Mouse (Mus musculus) embryonic facial prominence, embryonic 15.5 days (tissue): Measurements from ENCODE around the gene Esyt2. TPM values are rescaled to one million over a fixed set of nuclear protein-coding genes. Genes with fewer than 3 reads are reported as not detected.
"Not testable (repeated sequence)": the region's sequence is repeated elsewhere in the genome, so short reads cannot be mapped to it uniquely, and the experiment has no call there.

Experiments
- ATAC-seq: fragments of 200-750 bp; cut with Nextera tagmentation; 2 replicates; pipeline ENCODE4 v1.8.0; 2017; ENCODE audit warnings: low read depth, moderate TSS enrichment; ENCODE audit not compliant: insufficient number of reproducible peaks, low FRiP score, low TSS enrichment
- H3K27ac ChIP-seq: fragments of 300-500 bp; sonication (generic); replicated peaks from 2 replicates; pipeline ENCODE4 v1.5.1; 2015; ENCODE audit warnings: mild to moderate bottlenecking, inconsistent platforms
- H3K27me3 ChIP-seq: fragments of 300-500 bp; sonication (generic); 2 replicates; pipeline ENCODE4 v1.6.1; 2015; ENCODE audit warnings: inconsistent platforms
- H3K36me3 ChIP-seq: fragments of 300-500 bp; sonication (generic); 2 replicates; pipeline ENCODE4 v1.6.1; 2015; ENCODE audit warnings: mild to moderate bottlenecking, inconsistent platforms
- H3K4me1 ChIP-seq: fragments of 300-500 bp; sonication (generic); 2 replicates; pipeline ENCODE4 v1.6.1; 2015; ENCODE audit warnings: inconsistent platforms
- H3K4me2 ChIP-seq: fragments of 300-500 bp; sonication (generic); replicated peaks from 2 replicates; pipeline ENCODE4 v1.6.1; 2015; ENCODE audit warnings: mild to moderate bottlenecking, inconsistent platforms
- H3K4me3 ChIP-seq: fragments of 300-500 bp; sonication (generic); replicated peaks from 2 replicates; pipeline ENCODE4 v1.5.1; 2015; ENCODE audit warnings: mild to moderate bottlenecking, inconsistent platforms
- H3K9ac ChIP-seq: fragments of 300-500 bp; sonication (generic); 2 replicates; pipeline ENCODE4 v1.6.1; 2015; ENCODE audit warnings: inconsistent platforms
- H3K9me3 ChIP-seq: fragments of 300-500 bp; sonication (generic); replicated peaks from 2 replicates; pipeline ENCODE4 v1.6.1; 2016; ENCODE audit warnings: inconsistent platforms
- WGBS: fragments of 180-500 bp; shearing (Covaris S2); methylation state at CpG from one replicate; pipeline ENCODE4 v1.1.7; 2015; 5-methylcytosine and 5-hydroxymethylcytosine counted together
- polyA plus RNA-seq: library from polyadenylated mRNA; unstranded; fragments of >200 nt; fragmentation: Nextera tagmentation; extraction: Ambion mirVana; gene quantifications from 2 replicates; pipeline ENCODE4 v1.2.1, GENCODE M21; 2015

The Esyt2 gene
- polyA plus RNA-seq, 1 experiment from 2014 or later: 20.3 TPM

DNA sequence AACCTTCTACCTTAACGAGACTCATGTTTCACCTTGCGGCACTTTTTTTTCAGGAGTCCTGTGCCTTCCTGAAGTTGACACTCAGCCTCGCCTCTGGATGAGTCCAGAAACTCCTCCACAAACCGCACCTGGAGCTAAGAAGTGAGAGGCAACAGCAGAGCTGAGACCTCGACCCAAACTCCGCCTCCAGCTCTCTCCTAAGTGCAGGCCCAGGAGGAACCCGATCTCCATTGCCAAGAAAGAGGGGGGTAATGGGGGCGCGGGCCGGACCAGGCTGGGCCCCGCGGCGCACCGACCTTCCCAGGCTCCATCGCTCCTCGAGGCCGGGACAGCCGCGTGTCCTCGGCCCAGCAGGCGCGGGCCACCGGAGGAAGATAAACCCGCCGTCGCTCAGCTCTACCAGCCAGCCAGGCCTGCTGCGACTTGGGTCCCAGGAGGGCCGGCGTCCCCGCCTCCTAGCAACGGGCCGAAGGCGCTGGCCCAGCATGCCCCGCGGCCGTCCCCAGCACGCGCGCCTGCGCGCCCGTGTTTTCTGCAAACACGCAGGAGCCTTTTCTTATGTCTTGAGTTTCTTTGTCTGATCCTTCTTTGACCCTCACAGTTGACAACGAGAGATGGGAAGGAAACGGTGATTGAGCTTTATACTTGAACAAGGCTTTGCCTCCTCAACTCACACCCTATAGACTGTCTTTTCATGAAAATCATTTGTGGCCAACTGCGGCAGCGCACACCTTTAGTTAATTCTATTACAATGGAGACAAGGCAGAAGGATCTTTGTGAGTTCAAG is 18.2 kb upstream of the Esyt2 start, which contains the start of gene Wdr60:
Wdr60 (minus strand) TSS at position 468 of the 787 bp plus-strand sequence.
- H3K4me3 ChIP-seq: peak within 1 kb of the TSS; percentile 65
- WGBS: 3% methylated on average over 47 of the region's 47 CpGs
- H3K27me3 ChIP-seq: no peaks in the 10 kb centered on the region
- peak within 1 kb of the TSS; percentile 52 for H3K9ac ChIP-seq
- no peaks in the 10 kb centered on the region for H3K4me1 ChIP-seq
- peak; percentile 94 for ATAC-seq
- H3K36me3 ChIP-seq: no peaks in the 10 kb centered on the region
- H3K9me3 ChIP-seq: no peaks in the 10 kb centered on the region
- H3K27ac ChIP-seq: peak within 1 kb of the TSS; percentile 77
- peak within 1 kb of the TSS; percentile 52 for H3K4me2 ChIP-seq

DNA sequence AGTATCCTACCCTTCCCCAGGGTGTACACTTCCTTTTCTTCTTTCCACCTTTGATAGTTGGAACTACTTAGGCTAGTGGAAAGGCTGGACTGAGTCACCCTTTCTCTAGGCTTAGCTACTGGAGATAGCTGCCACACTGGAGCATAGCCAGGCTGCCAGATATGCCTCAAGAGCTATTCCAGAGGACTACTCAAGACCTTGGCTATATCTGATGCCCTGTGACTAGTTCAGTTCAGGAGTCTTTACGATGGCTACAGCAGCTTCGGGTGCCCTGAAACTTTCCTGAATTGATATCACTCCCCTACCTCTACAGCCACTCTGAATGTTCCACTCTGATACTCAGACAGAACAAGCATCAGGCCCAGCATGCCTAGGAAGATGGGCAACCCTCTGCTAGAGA is 16.2 kb upstream of the Esyt2 start:
- H3K4me2 ChIP-seq: no peak overlapping the region
- ATAC-seq: no peak
- no peak overlapping the region for H3K9ac ChIP-seq
- H3K27me3 ChIP-seq: no peaks in the 10 kb centered on the region
- H3K4me1 ChIP-seq: no peaks in the 10 kb centered on the region
- H3K36me3 ChIP-seq: no peaks in the 10 kb centered on the region
- no peaks in the 10 kb centered on the region for H3K9me3 ChIP-seq
- WGBS: 91% methylated on average over 2 of the region's 2 CpGs
- H3K4me3 ChIP-seq: no peak overlapping the region
- no peak overlapping the region for H3K27ac ChIP-seq

DNA sequence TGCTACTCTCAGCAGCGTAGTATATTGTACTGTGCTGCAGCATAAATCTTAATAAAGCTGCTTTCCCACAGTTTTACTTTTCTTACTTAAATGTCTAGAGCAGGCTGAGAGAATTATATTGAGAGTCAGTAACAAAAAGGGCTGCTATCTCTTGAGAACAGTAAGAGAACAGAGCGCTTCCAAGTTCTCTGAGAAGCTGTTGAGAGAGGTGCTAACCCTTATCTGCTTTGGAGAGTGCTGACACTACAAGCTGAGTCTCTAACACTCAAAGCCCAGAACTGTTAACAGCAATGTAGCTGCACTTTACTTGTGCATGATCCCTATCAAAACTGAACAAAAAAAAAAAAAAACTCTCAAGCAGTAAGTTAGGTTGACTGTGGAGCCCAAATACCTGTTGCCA is 15.7 kb upstream of the Esyt2 start:
- ATAC-seq: no peak
- no peaks in the 10 kb centered on the region for H3K4me1 ChIP-seq
- no peaks in the 10 kb centered on the region for H3K9me3 ChIP-seq
- no peaks in the 10 kb centered on the region for H3K27me3 ChIP-seq
- 70% methylated on average over 2 of the region's 2 CpGs for WGBS
- H3K36me3 ChIP-seq: no peaks in the 10 kb centered on the region
- no peak overlapping the region for H3K4me2 ChIP-seq
- H3K9ac ChIP-seq: no peak overlapping the region
- H3K4me3 ChIP-seq: no peak overlapping the region
- H3K27ac ChIP-seq: no peak overlapping the region

DNA sequence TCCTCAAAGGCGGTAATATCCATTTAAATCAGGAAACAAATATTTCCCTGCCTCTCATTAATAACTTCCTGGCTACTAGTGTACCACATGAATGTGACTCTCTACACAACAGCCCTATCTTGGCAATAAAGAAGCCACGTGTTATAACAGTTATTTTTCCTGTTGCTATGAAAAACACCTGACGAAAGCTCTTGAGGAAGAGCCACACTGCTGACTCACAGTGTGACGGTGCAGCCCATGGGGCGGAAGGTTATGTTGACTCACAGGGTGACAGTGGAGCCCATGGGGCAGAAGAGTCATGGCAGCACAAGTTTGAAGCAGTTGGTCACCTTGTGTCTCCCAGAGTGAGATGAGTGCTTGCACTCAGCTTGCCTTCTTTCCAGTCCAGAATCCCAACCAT is 11.5 kb upstream of the Esyt2 start:
- H3K27ac ChIP-seq: no peak overlapping the region
- no peak overlapping the region for H3K9ac ChIP-seq
- 72% methylated on average over 5 of the region's 5 CpGs for WGBS
- H3K4me2 ChIP-seq: no peak overlapping the region
- no peaks in the 10 kb centered on the region for H3K4me1 ChIP-seq
- H3K27me3 ChIP-seq: no peaks in the 10 kb centered on the region
- no peak overlapping the region for H3K4me3 ChIP-seq
- no peaks in the 10 kb centered on the region for H3K36me3 ChIP-seq
- no peak for ATAC-seq
- no peaks in the 10 kb centered on the region for H3K9me3 ChIP-seq

DNA sequence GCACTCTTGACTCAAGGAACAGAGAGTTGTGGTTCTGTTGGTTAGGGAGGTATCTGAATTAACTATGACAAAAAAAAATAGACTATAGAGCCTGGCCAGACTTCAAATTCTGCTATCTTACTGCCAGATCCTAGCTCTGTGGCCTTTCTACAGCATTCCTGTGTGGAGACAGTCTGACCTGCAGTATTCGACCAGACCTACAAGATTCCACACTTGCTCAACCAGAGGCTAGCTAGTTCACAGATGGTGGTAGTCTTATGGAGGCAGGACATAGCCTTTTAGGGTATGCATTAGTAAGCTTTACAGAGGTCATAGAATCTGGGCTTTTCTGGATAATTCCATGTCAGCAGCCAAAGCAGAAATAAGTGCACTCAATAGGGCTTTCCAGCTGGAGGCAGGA is 10.5 kb upstream of the Esyt2 start:
- Histone ChIP-seq H3K4me2 (no peak overlapping the region), H3K4me3 (no peak overlapping the region), H3K27ac (no peak overlapping the region), H3K36me3 (no peaks in the 10 kb centered on the region), H3K27me3 (no peaks in the 10 kb centered on the region), H3K4me1 (no peaks in the 10 kb centered on the region), H3K9ac (no peak overlapping the region), H3K9me3 (no peaks in the 10 kb centered on the region)
- WGBS: 72% methylated on average over 1 of the region's 1 CpGs
- ATAC-seq: no peak

DNA sequence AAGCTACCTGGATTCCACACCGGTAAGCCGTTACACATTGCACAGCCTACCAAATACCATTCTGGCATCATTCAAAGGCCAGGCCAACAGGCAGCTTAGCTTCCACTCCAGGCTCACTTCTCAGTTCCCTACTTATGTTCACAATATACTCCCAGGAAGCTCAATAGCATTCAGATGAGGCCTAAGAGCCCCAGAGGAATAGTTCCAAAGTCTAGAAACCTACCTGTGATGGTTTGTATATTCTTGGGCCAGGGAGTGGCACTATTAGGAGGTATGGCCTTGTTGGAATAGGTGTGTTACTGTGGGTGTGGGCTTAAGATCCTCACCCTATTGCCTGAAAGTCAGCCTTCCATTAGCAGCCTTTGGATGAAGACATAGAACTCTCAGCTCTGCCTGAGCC is 9.9 kb upstream of the Esyt2 start:
- no peaks in the 10 kb centered on the region for H3K9me3 ChIP-seq
- no peaks in the 10 kb centered on the region for H3K36me3 ChIP-seq
- H3K4me2 ChIP-seq: no peak overlapping the region
- no peak overlapping the region for H3K9ac ChIP-seq
- WGBS: 93% methylated on average over 2 of the region's 2 CpGs
- H3K27me3 ChIP-seq: no peaks in the 10 kb centered on the region
- H3K27ac ChIP-seq: no peak overlapping the region
- no peak for ATAC-seq
- no peaks in the 10 kb centered on the region for H3K4me1 ChIP-seq
- H3K4me3 ChIP-seq: no peak overlapping the region

DNA sequence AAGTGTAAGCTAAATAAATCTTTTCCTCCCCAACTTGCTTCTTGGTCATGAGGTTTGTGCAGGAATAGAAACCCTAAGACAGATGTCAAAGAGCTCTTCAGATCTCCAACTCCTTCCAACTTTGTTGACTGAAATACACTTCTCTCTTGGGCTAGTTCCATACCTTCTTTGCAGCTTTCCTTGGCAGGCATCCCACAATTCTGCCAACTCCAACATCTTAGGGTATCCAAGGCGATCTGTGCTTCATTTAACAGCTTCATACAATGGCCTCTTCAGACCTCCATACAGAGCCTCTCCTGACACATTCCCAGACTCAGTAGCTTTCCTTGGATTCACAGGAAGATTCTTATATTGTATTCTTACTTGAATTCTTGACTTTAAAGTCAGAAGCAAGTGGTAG is 7.3 kb upstream of the Esyt2 start:
- H3K4me3 ChIP-seq: no peak overlapping the region
- H3K4me2 ChIP-seq: no peak overlapping the region
- H3K4me1 ChIP-seq: no peaks in the 10 kb centered on the region
- 57% methylated on average over 1 of the region's 1 CpGs for WGBS
- no peak for ATAC-seq
- H3K27me3 ChIP-seq: no peaks in the 10 kb centered on the region
- H3K27ac ChIP-seq: no peak overlapping the region
- no peaks in the 10 kb centered on the region for H3K36me3 ChIP-seq
- H3K9me3 ChIP-seq: no peaks in the 10 kb centered on the region
- no peak overlapping the region for H3K9ac ChIP-seq

DNA sequence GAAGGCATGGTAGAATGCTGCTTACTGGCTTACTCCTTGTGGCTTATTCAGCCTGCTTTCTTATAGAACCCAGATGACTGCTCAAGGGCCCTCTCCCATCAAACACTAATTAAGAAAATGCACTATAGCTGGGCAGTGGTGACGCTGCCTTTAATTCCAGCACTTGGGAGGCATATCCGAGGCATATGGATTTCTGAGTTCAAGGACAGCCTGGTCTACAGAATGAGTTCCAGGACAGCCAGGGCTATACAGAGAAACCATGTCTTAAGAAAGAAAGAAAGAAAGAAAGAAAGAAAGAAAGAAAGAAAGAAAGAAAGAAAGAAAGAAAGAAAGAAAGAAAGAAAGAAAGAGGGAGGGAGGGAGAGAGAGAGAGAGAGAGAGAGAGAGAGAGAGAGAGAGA is 5.9 kb upstream of the Esyt2 start, which contains the start of gene Gm11027:
Gm11027 (plus strand) TSS at position 301 of the 400 bp plus-strand sequence.
- not testable (repeated sequence) for H3K9me3 ChIP-seq, H3K9ac ChIP-seq, H3K27me3 ChIP-seq, H3K27ac ChIP-seq, ATAC-seq, H3K4me2 ChIP-seq, H3K4me1 ChIP-seq, H3K4me3 ChIP-seq, H3K36me3 ChIP-seq
- WGBS: 70% methylated on average over 2 of the region's 2 CpGs

DNA sequence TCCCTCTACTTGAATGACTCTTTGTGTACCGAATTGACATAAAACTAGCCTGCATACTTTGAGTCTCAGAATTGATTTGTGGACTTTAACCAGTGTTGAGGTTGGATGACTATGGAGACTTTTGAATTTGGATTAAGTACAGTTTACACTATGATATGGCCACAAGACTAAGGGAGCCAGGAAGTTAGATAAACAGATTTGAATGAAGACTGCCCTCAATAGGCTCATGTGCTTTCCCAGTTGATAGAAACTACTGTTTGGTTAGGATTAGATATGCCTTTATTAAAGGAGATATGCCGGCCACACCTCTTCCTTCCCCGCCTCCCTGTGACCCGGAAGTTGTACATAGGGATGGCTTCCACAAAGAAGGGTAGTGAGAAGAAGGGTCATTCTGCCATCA is 5.4 kb upstream of the Esyt2 start:
- H3K9me3 ChIP-seq: no peaks in the 10 kb centered on the region
- H3K27ac ChIP-seq: no peak overlapping the region
- ATAC-seq: no peak
- 89% methylated on average over 4 of the region's 4 CpGs for WGBS
- H3K4me2 ChIP-seq: no peak overlapping the region
- H3K27me3 ChIP-seq: no peaks in the 10 kb centered on the region
- no peak overlapping the region for H3K9ac ChIP-seq
- H3K36me3 ChIP-seq: no peaks in the 10 kb centered on the region
- no peaks in the 10 kb centered on the region for H3K4me1 ChIP-seq
- H3K4me3 ChIP-seq: no peak overlapping the region

DNA sequence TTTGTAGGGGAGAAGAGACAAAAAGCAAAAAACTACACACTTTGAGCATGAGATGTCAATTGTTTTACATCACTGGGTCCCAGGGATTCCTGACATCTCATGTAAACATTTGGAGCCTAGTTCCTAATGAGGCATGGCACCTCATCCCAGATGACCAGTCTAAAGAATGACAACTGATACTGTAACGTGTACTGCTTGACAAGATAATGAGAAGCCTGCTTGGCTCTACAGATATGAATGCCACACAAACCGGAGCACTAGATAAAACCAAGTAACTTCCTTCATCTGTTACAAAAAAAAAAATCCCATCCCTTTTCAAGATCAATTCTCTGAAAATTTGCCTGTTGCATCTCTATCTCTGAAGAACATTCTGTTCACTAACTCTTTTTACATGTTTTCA is 4.0 kb upstream of the Esyt2 start:
- H3K27me3 ChIP-seq: no peaks in the 10 kb centered on the region
- no peak overlapping the region for H3K9ac ChIP-seq
- 65% methylated on average over 2 of the region's 2 CpGs for WGBS
- no peaks in the 10 kb centered on the region for H3K4me1 ChIP-seq
- H3K27ac ChIP-seq: no peak overlapping the region
- no peak overlapping the region for H3K4me2 ChIP-seq
- H3K9me3 ChIP-seq: no peaks in the 10 kb centered on the region
- no peaks in the 10 kb centered on the region for H3K36me3 ChIP-seq
- no peak overlapping the region for H3K4me3 ChIP-seq
- no peak for ATAC-seq

DNA sequence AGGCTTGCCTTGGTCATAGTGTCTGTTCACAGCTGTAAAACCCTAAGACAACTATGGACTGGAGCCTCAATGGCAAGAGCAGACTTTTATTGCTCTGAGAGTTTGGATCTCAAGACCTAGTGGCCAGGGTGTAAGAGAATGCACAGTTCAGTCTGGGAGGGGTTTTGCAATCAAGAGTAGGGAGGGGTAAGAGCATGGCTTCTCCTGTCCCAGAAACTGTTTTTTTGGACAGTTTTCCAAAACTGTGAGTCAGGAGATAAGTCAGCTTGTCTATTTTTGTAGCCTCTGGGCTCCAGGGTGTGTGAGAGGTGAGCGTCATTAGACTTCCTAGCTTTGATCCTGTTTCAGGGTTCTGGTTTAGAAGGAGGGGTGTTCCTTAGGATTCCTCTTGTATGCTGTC is 2.5 kb upstream of the Esyt2 start:
- Histone ChIP-seq H3K4me1 (no peaks in the 10 kb centered on the region), H3K4me2 (no peak overlapping the region), H3K36me3 (no peaks in the 10 kb centered on the region), H3K27me3 (no peaks in the 10 kb centered on the region), H3K9me3 (no peaks in the 10 kb centered on the region), H3K27ac (no peak overlapping the region), H3K9ac (no peak overlapping the region), H3K4me3 (no peak overlapping the region)
- ATAC-seq: no peak
- WGBS: 76% methylated on average over 1 of the region's 1 CpGs

DNA sequence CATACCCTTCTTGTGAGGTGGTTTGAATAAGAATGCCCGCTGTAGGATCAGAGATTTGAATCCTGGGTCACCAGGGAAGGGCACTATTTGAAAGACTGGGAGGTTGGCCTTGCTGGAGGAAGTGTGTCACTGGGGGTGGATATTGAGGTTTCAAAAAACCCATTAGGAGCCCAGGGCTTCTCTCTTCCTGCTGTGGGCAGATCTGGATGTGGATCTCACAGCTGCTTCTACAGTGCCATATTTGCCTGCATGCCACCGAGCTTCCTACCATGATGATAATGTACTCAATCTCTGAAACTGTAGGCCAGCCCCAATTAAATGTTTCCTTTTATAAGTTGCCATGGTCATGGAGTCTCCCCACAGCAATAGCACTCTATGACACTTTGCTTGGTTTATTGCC is 1.8 kb upstream of the Esyt2 start:
- ATAC-seq: no peak
- 90% methylated on average over 2 of the region's 2 CpGs for WGBS
- Histone ChIP-seq H3K9me3 (no peaks in the 10 kb centered on the region), H3K36me3 (no peaks in the 10 kb centered on the region), H3K4me3 (no peak overlapping the region), H3K27me3 (no peaks in the 10 kb centered on the region), H3K27ac (no peak overlapping the region), H3K9ac (no peak overlapping the region), H3K4me1 (no peaks in the 10 kb centered on the region), H3K4me2 (no peak overlapping the region)
